Mouse (Mus musculus) ES-E14 (cell line): ENCODE results near the gene Nsa2. TPM values are rescaled to one million over a fixed set of nuclear protein-coding genes. Genes with fewer than 3 reads are reported as not detected.
"Not testable (repeated sequence)": the region's sequence is repeated elsewhere in the genome, so short reads cannot be mapped to it uniquely, and the experiment has no call there.

Experiments
- DNase-seq: peaks from one replicate; pipeline ENCODE4 v3.0.0-alpha.2; 2013; ENCODE audit warnings: low read depth, low spot score
- H3K27ac ChIP-seq: 2 replicates; pipeline ENCODE4 v1.5.1; 2012; ENCODE audit warnings: low read depth, mild to moderate bottlenecking, low read length, moderate library complexity, mixed read lengths; ENCODE audit not compliant: poor library complexity, insufficient read depth, severe bottlenecking
- H3K36me3 ChIP-seq: 2 replicates; pipeline ENCODE4 v1.6.1; 2012; ENCODE audit warnings: mild to moderate bottlenecking, low read length, moderate library complexity, mixed read lengths; ENCODE audit not compliant: control insufficient read depth, poor library complexity, insufficient read depth, severe bottlenecking
- H3K4me1 ChIP-seq, 2 experiments: fragments of 150-350 bp in 1 of 2; sonication (generic) in 1 of 2; 2 replicates each; pipeline ENCODE4 v1.6.1; 2012; ENCODE audit warnings: low read length in 2 of 2, mild to moderate bottlenecking in 1 of 2, mixed read lengths in 1 of 2; ENCODE audit not compliant: control insufficient read depth in 2 of 2, insufficient read depth in 2 of 2, poor library complexity in 1 of 2
- H3K4me3 ChIP-seq, 2 experiments: fragments of 150-350 bp in 1 of 2; sonication (generic) in 1 of 2; 2 replicates each; pipeline ENCODE4 v1.5.1; 2012; ENCODE audit warnings: low read length in 2 of 2, low read depth in 1 of 2, mild to moderate bottlenecking in 1 of 2, mixed read lengths in 1 of 2; ENCODE audit not compliant: insufficient read depth in 1 of 2, poor library complexity in 1 of 2, severe bottlenecking in 1 of 2
- H3K9ac ChIP-seq: 2 replicates; pipeline ENCODE4 v1.6.1; 2012; ENCODE audit warnings: low read depth, mild to moderate bottlenecking, low read length, mixed read lengths; ENCODE audit not compliant: poor library complexity, insufficient read depth, severe bottlenecking
- H3K9me3 ChIP-seq: fragments of 150-350 bp; sonication (generic); 2 replicates; pipeline ENCODE4 v1.6.1; 2012; ENCODE audit warnings: low read depth, mild to moderate bottlenecking, low read length; ENCODE audit not compliant: control insufficient read depth, insufficient read depth
- CHD2 ChIP-seq: IDR thresholded peaks from 2 replicates; pipeline ENCODE4 v1.6.1; 2014; ENCODE audit warnings: mild to moderate bottlenecking, low read depth, low read length, inconsistent platforms
- HCFC1 ChIP-seq: IDR thresholded peaks from 2 replicates; pipeline ENCODE4 v1.6.1; 2012; ENCODE audit warnings: low read length, inconsistent platforms, borderline replicate concordance; ENCODE audit not compliant: insufficient read depth
- MAFK ChIP-seq: IDR thresholded peaks from 2 replicates; pipeline ENCODE4 v1.6.1; 2014; ENCODE audit warnings: mild to moderate bottlenecking, low read depth, low read length, inconsistent platforms; ENCODE audit not compliant: insufficient read depth
- ZC3H11A ChIP-seq: IDR thresholded peaks from 2 replicates; pipeline ENCODE4 v1.6.1; 2012; ENCODE audit warnings: low read depth, mild to moderate bottlenecking, inconsistent platforms, low read length, borderline replicate concordance
- ZNF384 ChIP-seq: IDR thresholded peaks from 2 replicates; pipeline ENCODE4 v1.6.1; 2012; ENCODE audit warnings: low read depth, low read length, inconsistent platforms
- in situ Hi-C, 2 experiments: fragments of 600-800 bp; cut with MboI; formaldehyde crosslinking; loops; one replicate each; pipeline ENCODE4 v1.15.1; 2025; ENCODE audit warnings: low sequenced_read_pairs in 2 of 2, inconsistent platforms in 1 of 2; ENCODE audit not compliant: unreplicated experiment in 2 of 2
- total RNA-seq: library from RNA; depleted of rRNA; stranded (reverse); fragments of 300-350 nt; gene quantifications from 2 replicates; pipeline ENCODE4 v1.2.3, GENCODE M21; 2012

The Nsa2 gene
- total RNA-seq, 1 experiment = 116 TPM

DNA sequence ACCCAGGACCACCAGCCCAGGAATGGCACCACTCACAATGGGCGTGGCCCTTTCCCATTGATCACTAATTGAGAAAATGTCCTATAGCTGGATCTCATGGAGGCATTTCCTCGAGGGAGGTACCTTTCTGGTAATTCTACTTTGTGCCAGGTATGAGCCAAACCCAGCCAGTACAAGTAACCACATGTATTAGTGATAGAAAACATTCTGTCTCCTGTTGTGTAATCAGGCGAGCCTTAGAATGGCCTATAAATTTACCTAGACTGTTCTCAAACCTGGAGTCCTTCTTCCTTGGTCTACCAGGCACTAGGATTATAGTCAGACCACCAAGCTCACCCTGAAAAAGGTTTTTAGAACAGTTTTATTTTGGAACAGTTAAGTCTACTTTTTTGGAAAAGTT is 16.4 kb downstream of the Nsa2 start:
- Histone ChIP-seq H3K27ac (no peak overlapping the region), H3K9ac (no peak overlapping the region), H3K9me3 (no peaks in the 10 kb centered on the region), H3K36me3 (peaks cover 56% of the 10 kb centered on the region), H3K4me3 (no peak overlapping the region), H3K4me1 (no peaks in the 10 kb centered on the region)
- TF ChIP-seq ZNF384 (no peak), MAFK (no peak), ZC3H11A (no peak), HCFC1 (no peak), CHD2 (no peak)
- in situ Hi-C loops = no loop called here
- DNase-seq = no peak

DNA sequence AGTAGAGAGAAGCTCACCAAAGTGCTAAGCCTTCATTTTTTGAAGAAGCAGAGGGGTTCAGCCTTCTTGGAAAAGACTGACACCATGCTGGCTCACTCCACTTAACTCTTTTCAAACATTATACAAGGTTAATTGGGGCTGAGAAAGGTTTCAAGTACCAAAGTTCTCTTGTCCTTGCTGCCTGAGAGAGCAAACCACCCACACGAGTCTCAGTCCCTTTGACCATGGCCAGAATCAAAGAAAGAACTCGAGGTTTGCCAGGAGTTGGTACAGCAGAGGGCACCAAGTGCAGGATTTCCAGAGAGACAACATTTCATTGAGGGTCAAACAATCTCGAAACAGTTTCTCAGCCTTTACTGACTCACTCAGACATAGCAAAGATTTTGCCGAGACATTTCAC is 28.7 kb downstream of the Nsa2 start:
- Histone ChIP-seq H3K4me1 (peaks cover 0 to 3% of the 10 kb centered on the region in 2 experiments; a peak in 1 of 4 replicates), H3K4me3 (no peak overlapping the region), H3K9me3 (no peaks in the 10 kb centered on the region), H3K36me3 (peaks cover 42% of the 10 kb centered on the region), H3K27ac (no peak overlapping the region), H3K9ac (no peak overlapping the region)
- no peak for DNase-seq
- TF ChIP-seq ZC3H11A (no peak), ZNF384 (no peak), MAFK (no peak), CHD2 (no peak), HCFC1 (no peak)
- in situ Hi-C loops = no loop called here

DNA sequence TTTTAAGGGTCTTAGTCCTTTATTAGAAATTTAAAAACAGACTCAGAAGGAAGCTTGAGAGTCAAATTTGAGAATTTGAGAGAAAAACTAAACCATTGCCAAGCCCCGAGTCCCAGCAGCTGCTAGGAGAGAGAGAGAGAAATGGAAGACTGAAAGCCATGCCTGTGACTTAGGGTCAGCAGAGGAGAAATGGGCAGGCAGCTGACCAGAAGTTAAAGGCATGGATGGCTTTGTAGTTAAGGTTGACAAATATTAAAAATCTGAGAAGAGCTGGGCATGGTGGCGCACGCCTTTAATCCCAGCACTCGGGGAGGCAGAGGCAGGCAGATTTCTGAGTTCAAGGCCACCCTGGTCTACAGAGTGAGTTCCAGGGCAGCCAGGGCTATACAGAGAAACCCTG is 30.0 kb downstream of the Nsa2 start:
- H3K4me3 ChIP-seq, H3K4me1 ChIP-seq, in situ Hi-C loops, DNase-seq, H3K27ac ChIP-seq, H3K9me3 ChIP-seq, H3K9ac ChIP-seq: not testable (repeated sequence)
- H3K36me3 ChIP-seq = peaks cover 34% of the 10 kb centered on the region

DNA sequence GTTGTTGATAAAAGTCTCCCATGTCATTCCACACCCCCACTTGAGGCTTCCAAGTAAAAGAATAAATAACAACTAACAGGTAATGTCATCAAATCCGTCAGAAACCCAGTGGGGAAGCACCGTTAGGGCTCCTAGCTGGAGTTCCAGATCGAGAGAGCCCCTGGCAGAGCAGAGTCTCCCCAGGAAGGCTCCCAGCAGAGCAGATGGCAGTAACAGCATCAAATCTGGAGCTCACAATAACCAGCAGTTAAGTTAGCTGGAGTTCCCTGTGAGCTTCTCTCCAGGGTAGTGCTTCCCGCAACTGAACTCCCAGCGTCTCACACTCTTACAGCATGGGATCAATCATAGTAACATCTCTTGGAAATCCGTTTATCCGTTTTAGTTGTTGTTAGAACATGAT is 32.7 kb downstream of the Nsa2 start:
- H3K9me3 ChIP-seq = no peaks in the 10 kb centered on the region
- H3K27ac ChIP-seq = 0 out of 2 replicates have a peak overlapping the region, but pooled peaks have one; percentile 36
- no peak for DNase-seq
- H3K9ac ChIP-seq = peak overlapping the region; percentile 31
- TF ChIP-seq ZNF384 = no peak
- peaks cover 0 to 3% of the 10 kb centered on the region in 2 experiments; a peak in 1 of 4 replicates for H3K4me1 ChIP-seq
- in situ Hi-C loops = no loop called here
- peaks cover 30% of the 10 kb centered on the region for H3K36me3 ChIP-seq
- no peak overlapping the region; a peak in 1 of 4 replicates for H3K4me3 ChIP-seq

DNA sequence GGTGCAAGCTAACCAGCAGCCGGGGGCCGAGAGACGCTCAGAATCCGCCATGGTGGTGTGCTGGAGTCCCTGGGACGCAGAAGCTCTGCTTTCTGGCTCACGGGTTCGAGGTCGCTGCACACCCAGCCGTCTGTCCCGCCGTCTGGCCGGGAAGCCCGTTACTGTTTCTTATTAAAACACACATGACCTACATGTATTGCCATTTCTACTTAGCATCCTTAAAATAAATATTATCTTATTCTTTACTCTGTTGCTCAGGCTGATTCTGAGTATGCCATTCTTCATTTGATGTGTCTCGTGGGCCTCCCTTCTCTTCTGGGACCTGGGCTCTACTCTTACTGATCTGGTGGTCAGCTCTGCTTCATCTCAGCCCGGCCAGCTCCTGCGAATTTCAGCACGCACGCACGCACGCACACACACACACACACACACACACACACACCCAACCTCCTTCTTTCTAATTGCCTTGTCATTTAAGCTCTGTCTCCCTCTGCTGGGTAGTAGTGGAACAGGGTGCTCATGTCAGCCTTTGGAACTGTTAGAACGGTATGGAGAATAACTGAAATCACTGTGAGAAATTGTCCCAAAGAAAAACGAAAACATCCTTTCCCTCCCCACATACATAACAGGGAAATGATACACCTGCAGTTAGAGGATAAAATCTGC is 38.4 kb downstream of the Nsa2 start, which contains the start of gene Gm6169:
TSS of gene Gm6169 (minus strand) at position 51 of the 666 bp plus-strand sequence.
- Histone ChIP-seq H3K9ac (no peak within 1 kb of the TSS), H3K4me3 (no peak within 1 kb of the TSS), H3K36me3 (peaks cover 26% of the 10 kb centered on the region), H3K9me3 (no peaks in the 10 kb centered on the region), H3K27ac (no peak within 1 kb of the TSS), H3K4me1 (peaks cover 4% of the 10 kb centered on the region in 2 experiments; a peak in 3 of 4 replicates)
- DNase-seq = peak; percentile 66
- no peak for TF ChIP-seq MAFK
- TF ChIP-seq ZC3H11A = 0 out of 2 replicates have a peak, but pooled peaks have one; percentile 12
- in situ Hi-C loops = no loop called here
